Mouse (Mus musculus) small intestine, adult 2 months (tissue): ENCODE data around the gene Ptprm.

ENCODE experiments used
- CTCF ChIP-seq: fragments of 200-500 bp; IDR thresholded peaks from 2 replicates; pipeline ENCODE4 v1.5.1; 2012; ENCODE audit warnings: low read depth, mild to moderate bottlenecking, control low read depth, inconsistent platforms, low read length, moderate library complexity, mixed read lengths; ENCODE audit not compliant: insufficient replicate concordance, insufficient read length; ENCODE audit errors: extremely low read depth
- POLR2A ChIP-seq: fragments of 200-500 bp; IDR thresholded peaks from 2 replicates; pipeline ENCODE4 v1.6.1; 2012; ENCODE audit warnings: low read depth, mild to moderate bottlenecking, control low read depth, inconsistent platforms, low read length, moderate library complexity

- TF ChIP-seq CTCF (peak; percentile 33; the same call in 1 of the 2 replicates), POLR2A (no peak)
These were observed 4.7 kb downstream of the Ptprm start for GRCm38 (mm10) chr17:67349594-67349993.
